Mouse (Mus musculus) thymus, adult 18-20 months (tissue): ENCODE data around the gene Ptprm.

Source experiments
- DNase-seq, 2 experiments: peaks; one replicate each; pipeline ENCODE4 v3.0.0; 2022; ENCODE audit warnings: mixed read lengths in 2 of 2

Ptprm gene

DNA sequence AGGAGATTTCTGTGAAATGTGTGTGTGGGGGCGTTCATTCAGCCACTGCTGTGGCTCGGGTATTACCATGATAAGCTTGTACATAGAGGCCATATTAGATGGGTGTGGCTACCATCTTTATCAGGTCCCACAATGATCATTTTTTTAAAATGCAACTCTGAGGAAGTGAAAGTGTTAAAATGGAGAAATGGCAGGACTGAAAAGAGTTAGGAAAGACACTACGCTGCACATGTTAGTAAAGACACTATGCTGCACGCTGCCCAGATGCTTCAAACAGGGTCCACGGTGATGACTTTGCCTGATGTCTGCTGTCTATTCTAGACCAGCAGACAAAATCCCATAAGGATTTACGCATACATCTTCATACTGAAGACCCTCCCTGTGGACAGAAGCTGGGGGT is 298.6 kb downstream of the Ptprm start:
- no peak for DNase-seq

DNA sequence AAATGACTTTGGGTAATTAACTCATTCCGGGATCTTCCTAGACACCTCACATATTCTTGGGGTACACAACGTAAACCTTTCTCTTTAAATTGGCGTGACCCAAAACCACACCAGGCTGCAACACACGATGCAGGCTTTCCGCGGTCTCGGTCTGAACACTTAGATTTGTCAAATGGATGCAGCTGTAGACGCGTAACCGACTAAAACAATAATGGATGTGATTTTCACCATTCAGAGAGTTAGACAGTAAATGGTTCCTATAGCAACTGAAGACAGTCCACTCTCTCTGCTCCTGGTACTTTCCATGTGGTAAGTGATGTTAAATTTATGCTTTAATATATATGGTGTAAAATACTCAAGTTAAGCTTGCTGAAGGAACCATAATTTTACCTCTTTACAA is 300.1 kb downstream of the Ptprm start:
- DNase-seq = no peak

DNA sequence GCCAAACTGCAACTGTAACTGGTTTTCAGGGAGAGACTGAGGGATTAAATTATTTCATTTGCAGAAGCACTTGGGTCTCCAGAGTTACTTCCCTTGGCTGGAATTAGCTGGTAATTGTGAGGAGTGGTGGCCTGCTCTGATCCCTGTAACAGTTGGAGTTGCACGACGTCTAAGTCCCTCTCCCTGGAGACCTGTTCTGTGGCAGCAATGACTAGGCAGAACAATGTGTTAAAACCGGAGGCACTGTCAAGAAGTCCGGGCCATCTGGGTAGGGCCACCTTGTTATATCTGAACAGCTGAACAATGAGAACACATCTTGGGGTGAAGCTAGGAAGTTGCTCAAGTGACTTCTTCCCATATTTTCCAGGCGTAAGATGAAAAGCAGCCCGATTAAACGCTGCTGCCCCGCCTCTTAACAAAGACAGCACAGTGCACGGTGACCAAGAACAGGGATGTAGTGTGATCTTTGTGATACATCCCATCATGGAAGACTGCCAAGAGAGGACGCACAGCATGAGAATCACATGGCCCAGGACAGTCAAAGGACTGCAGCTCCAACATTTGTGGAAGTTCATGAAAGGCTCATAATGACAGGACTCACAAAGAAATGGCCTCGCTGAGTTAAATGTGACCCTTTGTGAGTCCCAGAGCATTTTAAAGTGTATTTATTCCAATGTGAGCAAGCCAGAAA is 301.5 kb downstream of the Ptprm start:
- no peak for DNase-seq

DNA sequence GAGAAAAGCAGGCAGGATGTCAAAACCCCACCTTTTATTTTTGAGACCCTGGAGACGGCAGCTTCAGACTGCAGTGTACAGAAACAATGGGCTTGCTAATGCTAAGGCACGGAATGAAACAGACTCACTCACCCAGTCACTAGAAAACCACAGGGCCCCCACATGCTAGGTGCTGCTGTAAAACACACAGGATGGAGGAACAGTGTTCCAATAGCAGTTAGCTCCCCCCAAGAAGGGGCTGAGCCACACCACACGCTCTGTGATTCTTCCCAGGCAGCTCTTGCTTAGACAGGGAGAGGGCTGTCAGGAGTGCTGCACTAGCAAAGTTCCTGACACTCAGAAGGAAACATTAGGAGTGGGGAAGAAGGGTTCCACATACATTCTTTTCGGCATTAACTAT is 306.6 kb downstream of the Ptprm start:
- DNase-seq = no peak

GRCm38 (mm10) chr17:67038558-67038957 is 315.7 kb downstream of the Ptprm start:
- no peak for DNase-seq

- DNase-seq = no peak
Observed at GRCm38 (mm10) chr17:67033547-67033946, 320.7 kb downstream of the Ptprm start.

GRCm38 (mm10) chr17:67032021-67032420 is 322.2 kb downstream of the Ptprm start:
- DNase-seq = no peak

GRCm38 (mm10) chr17:67031341-67031740 is 322.9 kb downstream of the Ptprm start:
- DNase-seq = no peak

DNA sequence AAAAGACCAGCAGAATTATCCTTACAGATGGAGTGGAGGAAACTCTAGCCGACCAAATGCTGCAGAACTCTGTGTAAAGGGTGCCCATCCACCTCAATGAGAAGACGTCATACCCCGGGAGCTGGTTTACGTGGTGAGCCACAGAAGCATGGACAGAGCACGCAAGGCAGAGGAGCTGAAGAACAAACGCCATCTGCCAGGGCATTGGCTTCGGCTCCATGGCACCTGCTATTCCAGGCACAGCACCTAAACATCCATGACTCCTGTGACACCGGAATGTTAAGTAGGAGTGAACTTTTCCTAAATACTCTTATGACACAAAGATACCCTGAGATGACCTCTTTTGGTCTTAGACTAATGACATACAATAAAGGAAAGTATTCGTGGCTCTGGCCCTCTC is 327.0 kb downstream of the Ptprm start:
- no peak for DNase-seq

DNA sequence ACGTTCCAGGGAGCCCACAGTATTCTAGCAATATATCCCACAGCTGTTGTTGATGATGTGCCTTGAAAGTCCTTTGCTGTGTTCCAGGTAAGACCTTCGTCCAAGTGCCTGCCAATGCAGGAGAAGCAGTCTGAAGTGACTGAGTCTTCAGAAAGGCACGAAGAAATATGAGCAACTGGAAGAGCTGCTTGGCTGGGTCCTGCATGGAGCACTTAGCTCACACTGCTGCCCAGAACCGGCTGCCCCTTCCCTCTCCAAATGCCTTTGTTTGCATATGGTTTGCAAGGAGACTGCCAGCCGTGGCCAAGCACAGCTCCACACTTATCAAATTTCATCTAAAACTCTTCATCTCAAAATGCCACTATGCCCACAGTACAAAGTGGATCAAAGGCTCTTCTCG is 337.8 kb downstream of the Ptprm start:
- DNase-seq = no peak

GRCm38 (mm10) chr17:67013217-67013616 is 341.0 kb downstream of the Ptprm start:
- no peak for DNase-seq

DNA sequence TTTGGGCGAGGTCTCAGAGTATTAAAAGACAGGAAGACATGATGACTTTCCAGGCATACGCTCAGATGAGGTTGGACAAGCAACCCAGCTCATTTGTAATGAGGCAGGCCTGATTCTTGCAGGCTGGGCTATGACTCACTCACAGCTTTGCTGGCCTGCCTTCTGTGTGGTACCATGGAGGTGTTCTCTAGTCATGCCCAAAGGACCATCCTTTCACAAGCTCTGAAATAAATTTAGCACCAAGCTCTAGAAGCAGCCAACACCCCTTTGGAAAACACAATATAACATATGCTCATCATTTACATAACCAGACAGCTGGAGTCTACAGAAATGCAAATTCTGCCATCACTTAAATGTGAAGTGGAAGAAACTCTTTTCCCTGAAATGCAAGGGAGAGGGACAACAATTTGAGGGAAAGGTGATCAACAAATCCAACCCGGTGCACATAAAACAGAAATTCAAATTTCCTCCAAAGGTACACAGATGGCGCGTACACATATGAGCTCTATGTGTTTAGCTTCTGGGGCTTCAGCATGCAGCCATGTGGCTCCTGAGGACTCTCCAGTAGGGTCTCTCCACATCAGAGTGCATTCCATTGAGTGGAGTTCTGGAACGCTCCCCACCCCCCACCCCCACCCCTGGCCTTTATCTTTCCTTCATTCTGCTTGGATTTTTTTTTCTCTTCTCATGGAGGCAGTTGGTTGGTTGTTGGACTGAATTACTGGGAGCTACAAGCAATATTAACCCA is 342.2 kb downstream of the Ptprm start:
- DNase-seq = no peak

- no peak for DNase-seq
Observed at GRCm38 (mm10) chr17:67010136-67010535, 344.1 kb downstream of the Ptprm start.

DNA sequence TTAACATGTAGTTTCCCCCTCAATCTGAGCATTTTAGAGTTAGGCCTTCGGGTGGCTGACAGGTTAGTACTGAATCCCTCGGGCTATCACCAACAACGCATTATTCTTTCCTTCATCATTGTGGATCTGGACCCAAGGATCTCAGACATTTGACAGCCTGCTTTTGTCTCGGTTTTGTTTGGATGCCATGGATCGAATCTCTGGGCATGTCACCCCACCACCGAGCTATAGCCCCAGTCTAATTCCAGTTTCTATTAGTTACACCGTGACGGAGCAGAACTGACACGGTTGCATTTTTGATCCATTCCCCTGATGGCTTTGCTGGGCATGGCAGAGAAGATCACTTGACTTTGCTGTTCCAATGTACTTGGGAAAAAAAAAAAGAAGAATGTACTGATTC is 346.1 kb downstream of the Ptprm start:
- DNase-seq = no peak

GRCm38 (mm10) chr17:67006740-67007385 is 347.4 kb downstream of the Ptprm start:
- DNase-seq = no peak

- no peak for DNase-seq
Observed at GRCm38 (mm10) chr17:66996882-66997281, 357.4 kb downstream of the Ptprm start.

GRCm38 (mm10) chr17:66996016-66996415 is 358.2 kb downstream of the Ptprm start:
- no peak for DNase-seq

DNA sequence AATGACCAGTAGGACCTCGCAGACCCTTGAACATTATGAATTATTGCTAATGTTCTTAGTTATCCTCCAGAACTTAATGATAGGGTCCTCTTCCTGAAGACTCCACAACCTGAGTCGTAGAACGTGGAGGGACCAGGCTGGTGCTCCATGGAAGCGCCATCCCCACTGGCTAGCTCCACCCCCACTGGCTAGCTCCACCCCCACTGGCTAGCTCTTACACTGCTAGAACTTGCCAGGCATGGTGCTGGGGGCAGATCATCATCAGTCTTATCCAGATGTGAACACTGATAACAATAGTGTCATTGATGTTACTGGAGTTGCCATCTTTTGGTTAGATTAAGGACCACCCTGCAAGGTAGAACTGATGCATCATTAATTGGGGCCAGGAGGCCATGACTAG is 362.4 kb downstream of the Ptprm start:
- no peak for DNase-seq

DNA sequence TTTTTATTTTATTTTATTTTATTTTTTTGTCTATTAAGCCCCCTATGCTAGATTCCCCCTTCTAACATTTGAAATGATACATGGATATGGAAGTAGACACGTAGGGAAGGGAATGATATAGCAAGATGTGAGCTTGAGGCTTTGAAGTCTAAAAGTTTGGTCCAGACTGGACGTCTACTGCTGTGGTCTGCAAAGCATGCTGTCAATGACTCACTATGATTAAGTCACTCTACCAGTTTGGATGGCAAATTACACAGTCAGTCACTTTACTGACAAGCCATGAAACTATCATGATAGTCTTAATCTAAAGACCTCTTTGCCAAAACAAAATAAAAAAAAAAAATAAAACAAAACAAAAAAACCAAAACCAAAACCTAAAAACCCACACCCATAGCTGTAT is 363.5 kb downstream of the Ptprm start:
- DNase-seq = no peak

- no peak for DNase-seq
Observed at GRCm38 (mm10) chr17:66988014-66988413, 366.2 kb downstream of the Ptprm start.

DNA sequence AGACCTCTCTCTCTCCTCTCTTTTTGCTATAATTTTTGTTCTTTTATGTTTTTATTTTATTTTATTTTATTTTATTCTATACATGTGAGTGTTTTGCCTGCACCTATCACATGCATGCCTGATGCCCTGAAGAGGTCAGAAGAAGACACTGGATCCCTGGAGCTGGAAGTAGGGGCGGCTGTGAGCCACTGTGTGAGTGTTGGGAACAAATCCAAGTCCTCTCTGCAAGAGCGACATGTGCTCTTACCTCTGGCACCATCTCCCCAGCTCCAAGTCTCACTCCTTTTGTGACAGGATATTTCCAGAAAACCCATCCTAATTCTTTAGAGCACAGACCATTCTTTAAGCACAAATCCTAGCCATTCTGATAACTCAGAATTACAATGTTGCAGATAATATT is 372.6 kb downstream of the Ptprm start:
- no peak for DNase-seq

- DNase-seq = no peak
Observed at GRCm38 (mm10) chr17:66979971-66980370, 374.3 kb downstream of the Ptprm start.

DNA sequence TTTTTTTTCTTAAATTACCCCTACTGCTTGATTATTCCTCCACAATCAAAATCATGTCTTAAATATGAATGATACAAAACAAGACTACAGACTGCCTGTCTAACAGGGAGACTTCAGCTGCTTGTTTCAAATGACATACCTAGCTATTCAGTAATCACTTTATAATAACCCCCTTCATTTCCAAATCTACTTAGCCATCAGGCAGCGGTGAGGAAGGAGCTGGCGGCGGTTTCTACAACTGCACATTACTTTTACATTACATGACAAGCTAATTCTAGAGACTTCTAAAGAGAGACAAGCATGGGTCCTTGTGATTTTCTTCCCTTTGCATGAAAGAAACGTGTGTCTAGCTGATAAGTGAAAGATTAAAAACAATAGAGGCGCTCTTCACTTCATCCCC is 377.8 kb downstream of the Ptprm start:
- no peak for DNase-seq

- no peak for DNase-seq
Observed at GRCm38 (mm10) chr17:66972976-66973375, 381.3 kb downstream of the Ptprm start.
